Mouse (Mus musculus): ENCODE data around the gene Vopp1.
"Not testable (repeated sequence)": the region's sequence is repeated elsewhere in the genome, so short reads cannot be mapped to it uniquely, and the experiment has no call there.

Gene Vopp1

GRCm38 (mm10) chr6:57824422-57825258, at the start of gene Vopp1:
TSS of gene Vopp1 (minus strand) at chr6:57825159.
- peak; percentile 61 to 69 for DNase-seq (ENCODE audit: low spot score in 2 of 2)

GRCm38 (mm10) chr6:57859043-57860042, 34.4 kb upstream of the Vopp1 start:
- DNase-seq (ENCODE audit: low spot score in 2 of 2) = peak in 1 of 2 experiments; percentile 5

GRCm38 (mm10) chr6:57851177-57851576, 26.2 kb upstream of the Vopp1 start:
- DNase-seq (ENCODE audit: low spot score in 2 of 2) = not testable (repeated sequence)

GRCm38 (mm10) chr6:57850286-57850685, 25.3 kb upstream of the Vopp1 start, which contains the start of gene Vmn1r21:
TSS of gene Vmn1r21 (minus strand) at chr6:57850343.
- DNase-seq (ENCODE audit: low spot score in 2 of 2) = no peak

- no peak for DNase-seq (ENCODE audit: low spot score in 2 of 2)
Measured at GRCm38 (mm10) chr6:57839693-57840408, 14.9 kb upstream of the Vopp1 start.

GRCm38 (mm10) chr6:57825259-57825715, 328 bp upstream of the Vopp1 start:
- no peak for DNase-seq (ENCODE audit: low spot score in 2 of 2)

GRCm38 (mm10) chr6:57823461-57823860, 1.5 kb downstream of the Vopp1 start:
- no peak for DNase-seq (ENCODE audit: low spot score in 2 of 2)

- DNase-seq (ENCODE audit: low spot score in 2 of 2) = no peak
Measured at GRCm38 (mm10) chr6:57822648-57823410, 2.1 kb downstream of the Vopp1 start.

- DNase-seq (ENCODE audit: low spot score in 2 of 2) = no peak
Measured at GRCm38 (mm10) chr6:57814436-57814940, 10.5 kb downstream of the Vopp1 start.

- DNase-seq (ENCODE audit: low spot score in 2 of 2) = no peak
Measured at GRCm38 (mm10) chr6:57811748-57812730, 12.9 kb downstream of the Vopp1 start.

- no peak for DNase-seq (ENCODE audit: low spot score in 2 of 2)
Measured at GRCm38 (mm10) chr6:57805218-57806069, 19.5 kb downstream of the Vopp1 start.

GRCm38 (mm10) chr6:57803130-57803529, 21.8 kb downstream of the Vopp1 start:
- no peak for DNase-seq (ENCODE audit: low spot score in 2 of 2)

- no peak for DNase-seq (ENCODE audit: low spot score in 2 of 2)
Measured at GRCm38 (mm10) chr6:57798986-57799385, 26.0 kb downstream of the Vopp1 start.

GRCm38 (mm10) chr6:57796853-57797423, 28.0 kb downstream of the Vopp1 start:
- no peak for DNase-seq (ENCODE audit: low spot score in 2 of 2)

- DNase-seq (ENCODE audit: low spot score in 2 of 2) = no peak
Measured at GRCm38 (mm10) chr6:57795835-57796234, 29.1 kb downstream of the Vopp1 start.

GRCm38 (mm10) chr6:57792821-57793220, 32.1 kb downstream of the Vopp1 start:
- not testable (repeated sequence) for DNase-seq (ENCODE audit: low spot score in 2 of 2)

- DNase-seq (ENCODE audit: low spot score in 2 of 2) = no peak
Measured at GRCm38 (mm10) chr6:57790542-57790941, 34.4 kb downstream of the Vopp1 start.

GRCm38 (mm10) chr6:57787376-57787775, 37.6 kb downstream of the Vopp1 start:
- DNase-seq (ENCODE audit: low spot score in 2 of 2) = no peak
